Mouse (Mus musculus) lung, postnatal 0 days (tissue): ENCODE measurements around the gene H2-M3.

ENCODE experiments used
- CTCF ChIP-seq: IDR thresholded peaks from 2 replicates; pipeline ENCODE4 v1.5.1; 2016; ENCODE audit warnings: antibody characterized with exemption, mild to moderate bottlenecking
- EP300 ChIP-seq: IDR thresholded peaks from 2 replicates; pipeline ENCODE4 v1.6.1; 2016; ENCODE audit warnings: antibody characterized with exemption, mild to moderate bottlenecking, control low read depth

- no peak for TF ChIP-seq CTCF
- TF ChIP-seq EP300, result no peak
Measured at GRCm38 (mm10) chr17:37249460-37249859, 20.6 kb upstream of the H2-M3 start.
